Mouse (Mus musculus): ENCODE data around the gene Hpcal4. TPM values are rescaled to one million over a fixed set of nuclear protein-coding genes. Genes with fewer than 3 reads are reported as not detected.

Hpcal4 gene
- total RNA-seq, 2 experiments from 2014 or later = 0.08 TPM

- intact Hi-C loops (cut with DNase I) = loop anchor here (1.0 kb wide), 1 partner anchor 45 kb away; no protein-coding TSS in a partner anchor
- DNase-seq = peak in 1 of 2 experiments; percentile 76
These were observed 17.8 kb downstream of the Hpcal4 start for GRCm38 (mm10) chr4:123200771-123201185.

GRCm38 (mm10) chr4:123201186-123202093, 18.4 kb downstream of the Hpcal4 start, which contains the start of gene Nt5c1a:
Gene Nt5c1a, plus strand, starts transcription at chr4:123201504.
- intact Hi-C loops (cut with DNase I) = no loop called here
- DNase-seq = peak; percentile 51 to 63

GRCm38 (mm10) chr4:123202094-123202420, 19.0 kb downstream of the Hpcal4 start:
- intact Hi-C loops (cut with DNase I) = no loop called here
- DNase-seq = no peak

GRCm38 (mm10) chr4:123207337-123207736, 24.3 kb downstream of the Hpcal4 start:
- intact Hi-C loops (cut with DNase I) = no loop called here
- no peak for DNase-seq

- no peak for DNase-seq
- intact Hi-C loops (cut with DNase I) = no loop called here
These were observed 28.0 kb downstream of the Hpcal4 start for GRCm38 (mm10) chr4:123210996-123211395.

GRCm38 (mm10) chr4:123211453-123211852, 28.4 kb downstream of the Hpcal4 start:
- intact Hi-C loops (cut with DNase I) = no loop called here
- DNase-seq = no peak

- DNase-seq = no peak
- intact Hi-C loops (cut with DNase I) = no loop called here
These were observed 29.3 kb downstream of the Hpcal4 start for GRCm38 (mm10) chr4:123212330-123212729.

GRCm38 (mm10) chr4:123213975-123214374, 30.9 kb downstream of the Hpcal4 start:
- intact Hi-C loops (cut with DNase I) = no loop called here
- no peak for DNase-seq

GRCm38 (mm10) chr4:123215367-123215766, 32.3 kb downstream of the Hpcal4 start:
- no peak for DNase-seq
- intact Hi-C loops (cut with DNase I) = loop anchor here (5.0 kb wide), 1 partner anchor 58 kb away; no protein-coding TSS in a partner anchor

GRCm38 (mm10) chr4:123216782-123217181, 33.8 kb downstream of the Hpcal4 start:
- peak in 1 of 2 experiments; percentile 60 for DNase-seq
- intact Hi-C loops (cut with DNase I) = loop anchor here (5.0 kb wide), 1 partner anchor 59 kb away; no protein-coding TSS in a partner anchor

GRCm38 (mm10) chr4:123219720-123220357, 36.8 kb downstream of the Hpcal4 start:
- peak; percentile 79 to 83 for DNase-seq
- intact Hi-C loops (cut with DNase I) = loop anchor here (1.0 to 5.0 kb wide), 2 partner anchors 34 to 63 kb away; no protein-coding TSS in a partner anchor

- intact Hi-C loops (cut with DNase I) = no loop called here
- DNase-seq = no peak
These were observed 37.6 kb downstream of the Hpcal4 start for GRCm38 (mm10) chr4:123220637-123221036.

- intact Hi-C loops (cut with DNase I) = no loop called here
- no peak for DNase-seq
These were observed 40.3 kb downstream of the Hpcal4 start for GRCm38 (mm10) chr4:123223309-123223708.

GRCm38 (mm10) chr4:123225718-123226403, 42.8 kb downstream of the Hpcal4 start:
- peak; percentile 47 to 61 for DNase-seq
- intact Hi-C loops (cut with DNase I) = no loop called here

GRCm38 (mm10) chr4:123227707-123228106, 44.7 kb downstream of the Hpcal4 start:
- DNase-seq = peak; percentile 68 to 76
- intact Hi-C loops (cut with DNase I) = no loop called here

GRCm38 (mm10) chr4:123228270-123228669, 45.2 kb downstream of the Hpcal4 start:
- DNase-seq = peak; percentile 61 to 80
- intact Hi-C loops (cut with DNase I) = no loop called here

- intact Hi-C loops (cut with DNase I) = no loop called here
- peak in 1 of 2 experiments; percentile 64 for DNase-seq
These were observed 46.1 kb downstream of the Hpcal4 start for GRCm38 (mm10) chr4:123229166-123229565.

- intact Hi-C loops (cut with DNase I) = no loop called here
- DNase-seq = no peak
These were observed 49.8 kb downstream of the Hpcal4 start for GRCm38 (mm10) chr4:123232841-123233240.

GRCm38 (mm10) chr4:123233492-123234084, 50.6 kb downstream of the Hpcal4 start, which contains the start of gene Heyl:
Gene Heyl, plus strand, starts transcription at chr4:123233556.
- intact Hi-C loops (cut with DNase I) = no loop called here

GRCm38 (mm10) chr4:123235835-123236430, 52.9 kb downstream of the Hpcal4 start:
- DNase-seq = no peak
- intact Hi-C loops (cut with DNase I) = no loop called here

More at GRCm38 (mm10) chr4:123233492-123234084, 50.6 kb downstream of the Hpcal4 start, which contains the start of gene Heyl:
- DNase-seq = peak; percentile 73 to 76
